Mouse (Mus musculus): ENCODE data around the gene Rbm39.

DNA sequence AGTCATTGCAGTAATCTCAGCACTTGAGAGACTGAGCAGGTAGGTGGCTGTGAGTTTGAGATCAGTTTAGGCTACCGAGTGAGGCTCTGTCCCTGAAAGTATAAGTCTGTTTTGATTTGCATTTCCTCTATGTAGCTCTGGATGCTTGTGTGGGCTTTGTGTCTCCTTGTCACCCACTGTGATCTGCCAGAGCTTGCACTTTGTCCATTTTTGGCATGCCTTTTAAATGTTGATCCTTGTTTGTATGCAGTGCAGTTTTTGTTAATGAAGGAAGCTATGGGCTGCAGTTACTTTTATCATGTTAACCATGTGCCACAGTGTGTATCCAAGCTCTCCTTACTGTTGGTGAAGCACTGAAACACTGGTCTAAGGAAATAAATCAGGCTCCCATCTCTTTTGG, 37.7 kb upstream of the Rbm39 start:
- TF ChIP-seq CTCF (IDR thresholded peaks at IDR 0.05; ENCODE audit: low read depth, low read length), result no peak
- no peak for TF ChIP-seq GATA1 (IDR thresholded peaks at IDR 0.05; ENCODE audit: borderline replicate concordance, low read length)

All from G1E (cell line).